Mouse (Mus musculus) brain, embryonic 14.5 days (tissue): Measurements from ENCODE around the gene Vcp. TPM values are rescaled to one million over a fixed set of nuclear protein-coding genes. Genes with fewer than 3 reads are reported as not detected.

Experiments used
- DNase-seq: peaks from one replicate; pipeline ENCODE4 v3.0.0-alpha.2; 2011; ENCODE audit warnings: low read depth
- CTCF ChIP-seq: fragments of 200-500 bp; IDR thresholded peaks from 2 replicates; pipeline ENCODE4 v1.5.1; 2012; ENCODE audit warnings: inconsistent platforms, mild to moderate bottlenecking, moderate library complexity, borderline replicate concordance; ENCODE audit not compliant: insufficient read depth, insufficient read length; ENCODE audit errors: extremely low read depth
- POLR2A ChIP-seq: fragments of 200-500 bp; IDR thresholded peaks from 2 replicates; pipeline ENCODE4 v1.6.1; 2012; ENCODE audit warnings: mild to moderate bottlenecking, inconsistent platforms, borderline replicate concordance; ENCODE audit not compliant: poor library complexity, insufficient read depth, insufficient read length, severe bottlenecking; ENCODE audit errors: extremely low read depth
- polyA plus RNA-seq: library from polyadenylated mRNA; depleted of rRNA; stranded (reverse); fragments of >200 nt; gene quantifications from 2 replicates; pipeline ENCODE4 v1.2.3, GENCODE M21; 2012

Gene Vcp
- polyA plus RNA-seq, 1 experiment, result 264 TPM

GRCm38 (mm10) chr4:43025084-43025960, 25.0 kb upstream of the Vcp start, which contains the start of gene Pigo:
Gene Pigo, minus strand, starts transcription at chr4:43025819.
- TF ChIP-seq CTCF, result peak; percentile 92
- peak; percentile 56; the same call in 1 of the 2 replicates for TF ChIP-seq POLR2A
- peak; percentile 97 for DNase-seq

DNA sequence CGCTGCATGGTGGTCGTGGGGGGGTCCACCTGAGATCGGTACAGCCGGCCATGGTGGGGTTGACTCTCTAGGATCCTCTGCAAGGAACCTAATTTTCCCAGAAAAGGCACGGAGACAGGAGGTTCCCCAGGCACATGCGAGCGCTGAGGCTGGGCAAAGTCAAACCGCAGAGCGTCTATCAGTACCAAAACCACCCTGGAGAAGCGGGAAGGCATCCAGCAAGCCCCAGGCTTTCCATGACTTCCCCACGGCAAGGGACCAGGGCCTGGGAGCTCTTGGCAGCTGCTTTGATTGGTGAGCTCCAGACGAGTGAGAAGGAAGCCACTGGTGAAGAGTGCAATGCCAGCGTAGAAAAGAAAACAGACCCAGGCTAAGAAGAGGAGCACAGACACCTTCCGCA, 24.4 kb upstream of the Vcp start:
- TF ChIP-seq CTCF (no peak), POLR2A (no peak)
- DNase-seq, result no peak

- DNase-seq, result no peak
- TF ChIP-seq POLR2A, result no peak
- TF ChIP-seq CTCF, result no peak
Measured at GRCm38 (mm10) chr4:43021341-43021740, 21.0 kb upstream of the Vcp start.

DNA sequence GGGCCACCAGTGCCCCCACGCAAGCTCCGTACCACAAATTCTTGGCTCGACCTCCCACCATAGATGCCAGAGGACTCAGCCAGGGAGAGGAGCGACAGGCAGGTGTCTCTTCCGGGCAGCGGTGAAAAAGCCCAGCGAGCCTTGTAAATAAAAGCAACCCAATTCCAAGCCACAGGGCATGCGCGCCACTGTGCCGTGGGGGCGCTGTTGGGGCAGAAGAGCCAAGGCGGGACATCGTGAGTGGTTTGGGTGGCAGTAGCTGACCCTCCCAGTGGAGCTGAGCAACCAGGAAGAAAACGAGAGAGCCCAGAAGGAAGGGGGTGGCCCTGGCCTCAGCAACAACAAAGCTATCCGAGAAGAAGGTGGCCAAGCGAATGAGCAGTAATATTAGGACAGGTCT, 20.6 kb upstream of the Vcp start:
- TF ChIP-seq CTCF (no peak), POLR2A (no peak)
- DNase-seq, result no peak

GRCm38 (mm10) chr4:43019641-43020465, 19.5 kb upstream of the Vcp start:
- TF ChIP-seq POLR2A, result no peak
- TF ChIP-seq CTCF, result no peak
- DNase-seq, result no peak

- no peak for DNase-seq
- TF ChIP-seq POLR2A (no peak), CTCF (no peak)
Measured at GRCm38 (mm10) chr4:43019176-43019575, 18.9 kb upstream of the Vcp start.

DNA sequence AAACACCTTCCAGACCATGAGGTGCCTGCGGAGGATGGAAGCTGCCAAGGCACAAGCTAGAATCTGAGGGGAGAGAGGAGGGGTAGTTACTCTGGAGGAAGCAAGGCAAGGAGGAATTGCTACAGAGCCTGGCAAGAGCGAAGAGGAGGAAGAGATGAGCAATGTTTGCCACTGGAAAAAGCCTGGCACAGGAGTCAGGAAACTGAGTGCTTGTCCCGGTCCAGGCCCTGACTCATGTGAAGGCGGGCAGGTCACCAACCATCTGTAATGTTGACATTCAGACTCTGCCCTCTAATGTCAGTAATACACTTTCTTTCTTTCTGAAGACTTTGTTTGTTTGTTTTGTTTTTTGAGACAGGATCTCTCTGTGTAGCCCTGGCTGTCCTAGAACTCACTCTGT, 17.8 kb upstream of the Vcp start:
- TF ChIP-seq CTCF (no peak), POLR2A (no peak)
- no peak for DNase-seq

GRCm38 (mm10) chr4:43012091-43012490, 11.8 kb upstream of the Vcp start:
- DNase-seq, result no peak
- TF ChIP-seq POLR2A (no peak), CTCF (no peak)

- TF ChIP-seq CTCF (no peak), POLR2A (peak; percentile 13; the same call in 1 of the 2 replicates)
Measured at GRCm38 (mm10) chr4:43010161-43011038, 10.1 kb upstream of the Vcp start, which contains the start of gene Fancg. Gene Fancg, minus strand, starts transcription at chr4:43010506.

DNA sequence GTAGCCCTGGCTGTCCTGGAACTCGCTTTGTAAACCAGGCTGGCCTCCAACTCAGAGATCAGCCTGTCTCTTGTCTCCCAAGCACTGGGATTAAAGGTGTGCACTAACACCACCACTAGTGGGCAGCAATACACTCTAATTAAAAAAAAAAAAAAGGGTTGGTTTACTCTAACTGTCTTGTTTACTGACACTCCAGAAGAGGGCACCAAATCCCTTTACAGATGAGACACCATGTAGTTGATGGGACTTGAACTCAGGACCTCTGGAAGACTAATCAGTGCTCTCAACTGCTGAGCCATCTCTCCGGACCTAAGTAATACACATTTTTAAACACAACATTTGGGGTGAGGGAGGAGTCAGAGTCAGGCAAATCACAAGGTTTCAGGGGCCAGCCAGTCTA, 5.5 kb upstream of the Vcp start:
- peak; percentile 37 for DNase-seq
- no peak for TF ChIP-seq POLR2A
- TF ChIP-seq CTCF, result peak; percentile 25; the same call in 1 of the 2 replicates

More at GRCm38 (mm10) chr4:43010161-43011038, 10.1 kb upstream of the Vcp start, which contains the start of gene Fancg:
- peak; percentile 93 for DNase-seq

- DNase-seq, result no peak
- no peak for TF ChIP-seq POLR2A
- TF ChIP-seq CTCF, result no peak
Measured at GRCm38 (mm10) chr4:43004951-43005350, 4.6 kb upstream of the Vcp start.
